Mouse (Mus musculus) ES-E14 (cell line): ENCODE measurements around the gene Abcb11. TPM values are rescaled to one million over a fixed set of nuclear protein-coding genes. Genes with fewer than 3 reads are reported as not detected.

Source experiments
- DNase-seq: peaks from one replicate; pipeline ENCODE4 v3.0.0-alpha.2; 2013; ENCODE audit warnings: low read depth, low spot score
- H3K27ac ChIP-seq: 2 replicates; pipeline ENCODE4 v1.5.1; 2012; ENCODE audit warnings: low read depth, mild to moderate bottlenecking, low read length, moderate library complexity, mixed read lengths; ENCODE audit not compliant: poor library complexity, insufficient read depth, severe bottlenecking
- H3K36me3 ChIP-seq: 2 replicates; pipeline ENCODE4 v1.6.1; 2012; ENCODE audit warnings: mild to moderate bottlenecking, low read length, moderate library complexity, mixed read lengths; ENCODE audit not compliant: control insufficient read depth, poor library complexity, insufficient read depth, severe bottlenecking
- H3K4me1 ChIP-seq, 2 experiments: fragments of 150-350 bp in 1 of 2; sonication (generic) in 1 of 2; 2 replicates each; pipeline ENCODE4 v1.6.1; 2012; ENCODE audit warnings: low read length in 2 of 2, mild to moderate bottlenecking in 1 of 2, mixed read lengths in 1 of 2; ENCODE audit not compliant: control insufficient read depth in 2 of 2, insufficient read depth in 2 of 2, poor library complexity in 1 of 2
- H3K4me3 ChIP-seq, 2 experiments: fragments of 150-350 bp in 1 of 2; sonication (generic) in 1 of 2; 2 replicates each; pipeline ENCODE4 v1.5.1; 2012; ENCODE audit warnings: low read length in 2 of 2, low read depth in 1 of 2, mild to moderate bottlenecking in 1 of 2, mixed read lengths in 1 of 2; ENCODE audit not compliant: insufficient read depth in 1 of 2, poor library complexity in 1 of 2, severe bottlenecking in 1 of 2
- H3K9ac ChIP-seq: 2 replicates; pipeline ENCODE4 v1.6.1; 2012; ENCODE audit warnings: low read depth, mild to moderate bottlenecking, low read length, mixed read lengths; ENCODE audit not compliant: poor library complexity, insufficient read depth, severe bottlenecking
- H3K9me3 ChIP-seq: fragments of 150-350 bp; sonication (generic); 2 replicates; pipeline ENCODE4 v1.6.1; 2012; ENCODE audit warnings: low read depth, mild to moderate bottlenecking, low read length; ENCODE audit not compliant: control insufficient read depth, insufficient read depth
- CHD2 ChIP-seq: IDR thresholded peaks from 2 replicates; pipeline ENCODE4 v1.6.1; 2014; ENCODE audit warnings: mild to moderate bottlenecking, low read depth, low read length, inconsistent platforms
- HCFC1 ChIP-seq: IDR thresholded peaks from 2 replicates; pipeline ENCODE4 v1.6.1; 2012; ENCODE audit warnings: low read length, inconsistent platforms, borderline replicate concordance; ENCODE audit not compliant: insufficient read depth
- MAFK ChIP-seq: IDR thresholded peaks from 2 replicates; pipeline ENCODE4 v1.6.1; 2014; ENCODE audit warnings: mild to moderate bottlenecking, low read depth, low read length, inconsistent platforms; ENCODE audit not compliant: insufficient read depth
- ZC3H11A ChIP-seq: IDR thresholded peaks from 2 replicates; pipeline ENCODE4 v1.6.1; 2012; ENCODE audit warnings: low read depth, mild to moderate bottlenecking, inconsistent platforms, low read length, borderline replicate concordance
- ZNF384 ChIP-seq: IDR thresholded peaks from 2 replicates; pipeline ENCODE4 v1.6.1; 2012; ENCODE audit warnings: low read depth, low read length, inconsistent platforms
- in situ Hi-C, 2 experiments: fragments of 600-800 bp; cut with MboI; formaldehyde crosslinking; loops; one replicate each; pipeline ENCODE4 v1.15.1; 2025; ENCODE audit warnings: low sequenced_read_pairs in 2 of 2, inconsistent platforms in 1 of 2; ENCODE audit not compliant: unreplicated experiment in 2 of 2
- total RNA-seq: library from RNA; depleted of rRNA; stranded (reverse); fragments of 300-350 nt; gene quantifications from 2 replicates; pipeline ENCODE4 v1.2.3, GENCODE M21; 2012

Abcb11 gene
- total RNA-seq, 1 experiment = 1.1 TPM

DNA sequence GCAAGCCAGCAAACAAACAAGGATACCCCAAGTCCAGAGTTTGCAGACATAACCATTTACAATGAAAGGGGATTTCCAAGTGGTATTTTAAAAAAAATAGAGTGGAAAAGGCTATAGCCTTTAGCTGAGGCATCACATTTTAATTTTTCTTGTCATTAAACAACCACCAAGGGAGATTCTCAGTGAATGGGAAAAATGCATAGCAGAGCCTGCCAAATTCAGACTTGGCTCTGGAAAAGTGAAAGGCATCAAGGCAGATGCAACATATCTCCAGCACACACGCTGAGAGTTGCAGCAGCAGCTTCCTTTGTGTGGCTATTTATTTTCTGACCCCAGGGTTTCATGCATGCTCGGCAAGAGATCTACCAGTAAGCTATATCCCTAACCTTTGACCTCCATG, 97.5 kb downstream of the Abcb11 start:
- in situ Hi-C loops = no loop called here
- no peak for DNase-seq

GRCm38 (mm10) chr2:69239315-69239714, 103.1 kb downstream of the Abcb11 start:
- H3K4me3 ChIP-seq = no peak overlapping the region
- H3K27ac ChIP-seq = no peak overlapping the region
- in situ Hi-C loops = no loop called here
- H3K9ac ChIP-seq = no peak overlapping the region
- H3K36me3 ChIP-seq = no peaks in the 10 kb centered on the region
- H3K4me1 ChIP-seq = no peaks in the 10 kb centered on the region
- no peaks in the 10 kb centered on the region for H3K9me3 ChIP-seq
- no peak for TF ChIP-seq ZC3H11A
- no peak for TF ChIP-seq MAFK
- TF ChIP-seq ZNF384 = no peak
- no peak for TF ChIP-seq HCFC1
- no peak for TF ChIP-seq CHD2
- no peak for DNase-seq

More for the DNA sequence above, 97.5 kb downstream of the Abcb11 start:
- Histone ChIP-seq H3K27ac (no peak overlapping the region), H3K9me3 (no peaks in the 10 kb centered on the region), H3K4me1 (no peaks in the 10 kb centered on the region), H3K4me3 (no peak overlapping the region), H3K36me3 (no peaks in the 10 kb centered on the region), H3K9ac (no peak overlapping the region)
- no peak for TF ChIP-seq HCFC1
- no peak for TF ChIP-seq ZNF384
- TF ChIP-seq CHD2 = no peak
- no peak for TF ChIP-seq ZC3H11A
- TF ChIP-seq MAFK = no peak

DNA sequence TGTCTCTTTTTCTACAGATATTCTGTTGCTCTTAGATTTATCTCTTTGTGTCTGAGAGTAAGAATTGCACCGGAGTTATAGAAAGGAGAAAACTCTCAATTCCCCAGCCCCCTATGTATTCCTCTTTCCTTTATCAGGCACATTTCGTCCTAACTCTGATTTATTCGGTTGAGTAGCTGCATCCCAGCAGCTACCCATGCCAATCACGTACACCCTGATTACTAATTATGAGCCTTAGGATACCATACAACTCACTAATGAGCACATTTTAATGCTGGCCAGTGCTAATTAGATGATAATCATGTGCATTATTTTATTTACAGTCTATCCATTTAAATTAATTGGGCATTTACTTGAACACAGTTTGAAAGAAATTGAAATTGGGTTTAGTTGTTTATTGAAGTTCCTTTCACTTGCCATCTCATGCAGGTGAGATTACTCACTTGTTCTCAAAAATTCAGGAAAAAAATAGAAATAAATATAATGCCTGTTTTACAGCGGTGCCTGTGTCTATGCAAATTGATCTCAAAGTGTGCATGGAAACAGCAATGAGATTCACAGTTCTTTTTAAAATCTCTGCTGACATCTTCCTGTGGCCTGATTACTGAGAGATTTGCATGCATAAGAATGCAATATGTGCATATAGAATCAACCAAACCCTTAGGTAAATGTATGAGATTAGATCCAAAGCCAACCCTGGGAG, 107.3 kb downstream of the Abcb11 start:
- TF ChIP-seq HCFC1 (no peak), ZNF384 (no peak), ZC3H11A (no peak), CHD2 (no peak), MAFK (no peak)
- H3K36me3 ChIP-seq = no peaks in the 10 kb centered on the region
- no peak overlapping the region for H3K9ac ChIP-seq
- in situ Hi-C loops = no loop called here
- H3K4me1 ChIP-seq = peaks cover 0 to 2% of the 10 kb centered on the region in 2 experiments; a peak in 1 of 4 replicates
- H3K27ac ChIP-seq = no peak overlapping the region
- no peak overlapping the region for H3K4me3 ChIP-seq
- no peaks in the 10 kb centered on the region for H3K9me3 ChIP-seq
- DNase-seq = no peak

GRCm38 (mm10) chr2:69232101-69232500, 110.3 kb downstream of the Abcb11 start:
- DNase-seq = no peak
- no peak overlapping the region for H3K9ac ChIP-seq
- peaks cover 0 to 2% of the 10 kb centered on the region in 2 experiments; a peak in 1 of 4 replicates for H3K4me1 ChIP-seq
- no peak for TF ChIP-seq ZNF384
- TF ChIP-seq CHD2 = no peak
- TF ChIP-seq ZC3H11A = no peak
- TF ChIP-seq MAFK = no peak
- no peak for TF ChIP-seq HCFC1
- no peaks in the 10 kb centered on the region for H3K36me3 ChIP-seq
- no peaks in the 10 kb centered on the region for H3K9me3 ChIP-seq
- H3K27ac ChIP-seq = no peak overlapping the region
- in situ Hi-C loops = no loop called here
- H3K4me3 ChIP-seq = no peak overlapping the region
